Mouse (Mus musculus): ENCODE results near the gene Slc38a10. TPM values are rescaled to one million over a fixed set of nuclear protein-coding genes. Genes with fewer than 3 reads are reported as not detected.

Slc38a10 gene
- total RNA-seq, 2 experiments from 2014 or later, result 66.0 to 82.7 TPM

DNA sequence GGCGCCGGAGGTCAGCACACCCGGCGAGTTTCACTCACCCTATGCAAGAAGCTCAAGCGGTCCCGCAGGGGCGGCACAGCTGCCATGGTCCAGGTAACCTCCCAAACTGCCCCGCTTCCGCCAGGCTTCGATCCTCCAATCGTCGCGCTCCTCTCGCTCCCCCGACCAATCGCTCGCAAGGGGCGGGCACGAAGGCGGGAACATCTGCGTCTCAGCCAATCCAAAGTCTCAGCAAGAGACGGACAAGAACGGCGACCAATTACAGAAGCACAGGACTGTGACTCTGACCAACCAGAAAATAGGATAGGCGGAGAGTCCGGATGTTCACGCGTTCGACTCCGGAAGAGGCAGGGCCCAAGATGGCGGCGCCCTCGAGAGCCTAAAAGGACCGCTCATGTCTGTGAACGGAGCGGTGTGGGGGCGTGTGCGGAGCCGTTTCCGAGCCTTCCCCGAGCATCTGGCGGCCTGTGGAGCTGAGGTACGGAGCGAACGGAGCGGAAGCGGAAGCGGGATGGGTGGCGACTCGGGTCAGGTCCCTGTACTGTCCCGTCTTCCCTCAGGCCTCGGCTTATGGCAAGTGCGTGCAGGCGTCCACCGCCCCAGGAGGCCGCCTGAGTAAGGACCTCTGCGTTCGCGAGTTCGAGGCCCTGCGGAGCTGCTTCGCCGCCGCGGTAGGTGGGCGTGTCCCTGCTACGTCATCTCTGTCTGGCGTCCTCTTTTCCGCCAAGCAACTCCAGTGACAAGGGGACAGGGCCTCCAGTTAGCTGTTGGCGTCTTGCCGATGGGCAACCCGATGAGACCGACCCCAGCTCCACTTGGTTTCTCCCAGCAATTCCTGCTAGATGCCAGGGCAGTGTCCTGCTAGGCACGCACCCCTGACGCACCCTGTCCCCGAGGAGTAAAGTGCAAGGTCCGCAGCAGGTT, 52.3 kb downstream of the Slc38a10 start, which contains the start of the genes Tepsin and Ndufaf8:
Tepsin (minus strand) TSS at position 144 of the 924 bp plus-strand sequence.
Ndufaf8 (plus strand) TSS at position 341 of the 924 bp plus-strand sequence.
- peak; percentile 93 for DNase-seq

DNA sequence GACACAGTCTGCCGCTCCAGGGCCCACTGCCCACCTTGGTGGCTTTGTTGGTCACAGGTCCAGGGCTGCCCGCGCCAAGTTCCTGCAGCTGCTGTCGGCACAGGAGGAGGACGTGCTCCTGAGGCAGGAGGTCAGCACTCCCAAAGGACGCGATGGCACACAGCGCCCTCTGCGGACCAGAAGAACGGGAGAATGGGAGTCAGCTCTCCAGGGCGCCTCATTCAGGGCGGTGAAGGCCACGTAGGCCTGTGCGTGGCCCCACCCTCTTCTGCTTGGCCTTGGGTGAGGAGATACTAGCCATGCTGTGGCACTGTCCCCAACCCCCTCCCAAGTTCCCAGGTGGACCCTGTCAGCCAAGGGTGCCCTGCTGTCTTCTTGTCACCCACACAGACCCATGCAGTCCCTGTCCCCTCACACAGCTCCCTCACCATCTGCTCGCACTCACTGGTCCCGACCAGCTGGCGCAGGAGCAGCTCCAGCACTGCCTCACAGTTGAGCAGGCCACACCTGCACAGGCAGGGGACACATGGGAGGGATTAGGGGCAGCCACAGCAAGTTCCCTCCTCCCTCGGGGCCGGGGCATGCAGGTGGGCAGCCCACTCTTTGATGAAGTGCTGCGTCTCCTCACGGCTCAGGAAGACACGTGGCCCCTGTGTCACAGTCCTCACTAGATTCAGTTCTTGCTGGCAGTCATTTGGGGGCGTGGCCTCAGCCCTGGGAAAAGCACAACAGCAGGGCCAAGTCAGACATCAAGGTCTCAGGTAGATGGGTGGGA, 58.1 kb downstream of the Slc38a10 start:
- no peak for DNase-seq

DNA sequence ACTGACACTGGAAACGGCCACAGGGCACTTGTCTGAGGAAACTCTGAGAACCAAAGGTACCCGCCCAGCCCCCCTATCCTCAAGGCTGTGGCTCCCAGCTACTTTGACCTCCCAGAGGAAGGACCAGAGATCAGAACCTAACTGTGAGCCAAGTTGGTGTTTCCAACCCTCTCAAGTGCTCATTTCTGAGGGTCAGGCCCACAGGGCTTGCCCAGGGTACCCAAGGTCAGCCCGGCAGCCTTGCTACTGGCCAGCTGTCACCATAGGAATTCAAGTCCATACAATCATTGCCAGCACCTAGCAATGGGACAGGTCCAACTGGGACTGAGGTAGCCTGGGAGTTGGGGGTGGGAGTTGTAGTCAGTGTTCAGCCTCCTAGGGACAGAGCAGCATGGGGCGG, 60.5 kb downstream of the Slc38a10 start:
- no peak for DNase-seq

DNA sequence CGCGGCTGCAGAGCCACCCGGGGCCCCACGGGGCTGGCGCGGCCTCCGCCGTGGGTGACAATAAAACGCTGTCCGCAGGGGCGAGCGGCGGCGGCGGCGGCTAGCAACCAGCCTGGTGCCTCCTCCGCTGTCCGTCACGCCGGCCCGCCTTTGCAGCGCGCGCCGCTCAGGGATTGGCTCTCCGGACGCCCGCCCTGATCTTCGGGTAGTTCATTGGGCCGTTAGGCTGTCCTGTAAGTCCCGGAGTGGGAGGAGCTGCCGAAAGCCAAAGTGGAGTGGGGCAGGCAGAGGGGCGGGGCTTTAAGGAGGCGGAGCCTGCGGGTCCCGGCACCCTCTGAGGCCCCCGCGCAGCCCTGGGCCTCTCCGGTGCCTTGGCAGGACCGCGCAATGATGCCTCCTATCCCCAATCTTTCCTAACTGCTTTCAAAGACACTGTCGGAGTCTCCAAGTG, 64.4 kb downstream of the Slc38a10 start, which contains the start of gene Cep131:
Cep131 (minus strand) TSS at position 126 of the 451 bp plus-strand sequence.
- peak; percentile 97 for DNase-seq

DNA sequence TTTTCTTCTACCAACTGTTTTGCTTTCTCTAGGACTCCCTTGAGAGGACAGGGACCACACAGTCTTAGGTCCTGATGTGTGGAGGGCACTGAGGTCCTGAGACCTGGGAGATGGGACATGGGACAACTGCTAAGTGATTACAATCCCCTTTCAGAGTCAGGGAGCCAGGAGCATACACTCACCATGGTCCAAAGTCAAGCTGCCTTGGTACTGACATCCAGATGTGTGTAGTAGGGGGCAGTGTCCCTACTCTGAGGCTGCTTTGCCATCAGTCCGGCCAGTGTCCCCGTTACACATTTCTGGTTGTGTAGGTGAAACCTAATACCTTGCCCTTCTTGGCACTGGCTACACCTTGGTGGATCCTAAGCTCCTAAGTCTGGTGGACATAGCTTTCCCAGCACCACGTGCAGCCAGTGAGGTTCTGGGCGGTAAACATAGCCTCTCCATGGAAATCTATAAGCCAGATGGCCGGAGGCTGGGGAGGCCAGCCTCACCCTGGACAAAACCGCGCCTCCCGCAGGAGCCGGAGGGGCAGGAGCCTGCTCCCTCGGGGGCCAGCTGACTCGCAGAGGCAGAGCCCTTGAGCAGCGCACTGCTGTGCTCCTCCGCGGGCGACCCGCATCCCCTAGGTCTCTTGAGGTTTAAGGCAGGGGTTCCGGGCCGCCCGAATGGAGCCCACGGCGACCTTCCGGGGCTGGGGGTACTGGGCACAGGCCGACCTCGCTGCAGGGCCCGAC, 65.1 kb downstream of the Slc38a10 start:
- peak; percentile 57 for DNase-seq

DNA sequence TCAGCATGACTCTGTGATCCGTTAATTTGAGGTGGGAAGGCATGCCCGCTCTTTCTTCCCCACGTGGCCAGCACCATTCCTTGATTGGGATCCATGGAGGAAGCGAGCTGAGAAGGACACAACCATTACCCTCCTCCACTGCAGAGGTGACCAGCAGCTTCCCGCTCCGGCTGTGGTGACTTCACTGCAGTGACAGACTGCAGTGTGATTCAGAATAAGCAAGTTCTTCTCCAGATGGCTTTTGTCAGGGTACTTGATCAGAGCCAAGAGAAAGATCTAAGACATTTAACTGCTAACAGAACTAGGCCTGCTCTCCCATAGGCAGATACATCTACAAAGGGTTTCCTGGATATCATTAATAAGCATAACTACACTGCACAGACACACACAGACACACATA, 70.9 kb downstream of the Slc38a10 start:
- no peak for DNase-seq

DNA sequence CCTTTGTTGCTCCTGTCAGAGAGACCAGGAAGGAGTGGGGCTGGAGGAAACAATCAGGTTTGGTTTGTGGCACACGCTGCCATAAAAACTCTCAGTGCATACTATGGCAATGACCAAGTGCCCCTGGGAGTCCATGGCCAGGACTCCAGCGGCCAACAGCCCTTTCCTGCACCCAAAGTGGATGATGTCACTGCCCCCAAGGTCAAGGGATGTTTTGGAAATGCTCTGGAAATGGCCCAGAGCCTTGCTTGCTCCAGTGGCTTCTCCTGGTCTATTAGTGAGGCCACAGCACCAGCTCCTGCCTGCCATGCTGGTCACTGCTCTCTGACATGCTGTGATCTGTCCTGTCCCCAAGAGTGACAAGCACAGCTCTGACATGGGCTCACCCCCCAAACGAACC, 75.0 kb downstream of the Slc38a10 start:
- no peak for DNase-seq

DNA sequence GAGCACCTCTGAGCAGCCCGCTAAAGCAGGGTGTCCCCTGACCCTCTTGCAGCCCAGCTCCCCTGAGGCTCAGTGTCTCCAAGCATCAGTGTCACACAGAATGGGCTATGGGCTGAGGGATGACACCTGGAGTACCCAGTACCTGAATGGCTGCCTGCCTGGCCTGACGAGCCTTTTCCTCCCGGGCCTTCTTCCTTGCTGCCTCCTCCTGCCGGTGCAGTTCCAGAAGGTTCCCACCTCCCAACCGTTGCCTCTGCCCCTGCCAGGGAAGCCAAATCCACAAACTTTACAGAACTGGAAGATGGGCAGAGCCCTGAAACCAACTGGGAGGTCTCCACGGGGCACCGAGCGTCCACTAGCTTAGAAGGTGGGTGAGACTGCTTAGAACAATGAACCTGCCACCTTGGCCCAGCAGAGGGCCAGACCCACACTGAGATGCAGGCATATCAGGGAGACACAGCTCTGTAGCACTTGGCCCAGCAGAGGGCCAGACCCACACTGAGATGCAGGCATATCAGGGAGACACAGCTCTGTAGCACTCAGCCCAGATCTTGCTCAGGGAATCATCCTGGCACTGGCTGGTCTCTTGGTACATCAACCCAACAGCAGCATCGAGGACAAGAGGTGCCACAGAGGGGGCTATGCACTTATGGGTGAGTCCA, 78.0 kb downstream of the Slc38a10 start:
- DNase-seq, result no peak

DNA sequence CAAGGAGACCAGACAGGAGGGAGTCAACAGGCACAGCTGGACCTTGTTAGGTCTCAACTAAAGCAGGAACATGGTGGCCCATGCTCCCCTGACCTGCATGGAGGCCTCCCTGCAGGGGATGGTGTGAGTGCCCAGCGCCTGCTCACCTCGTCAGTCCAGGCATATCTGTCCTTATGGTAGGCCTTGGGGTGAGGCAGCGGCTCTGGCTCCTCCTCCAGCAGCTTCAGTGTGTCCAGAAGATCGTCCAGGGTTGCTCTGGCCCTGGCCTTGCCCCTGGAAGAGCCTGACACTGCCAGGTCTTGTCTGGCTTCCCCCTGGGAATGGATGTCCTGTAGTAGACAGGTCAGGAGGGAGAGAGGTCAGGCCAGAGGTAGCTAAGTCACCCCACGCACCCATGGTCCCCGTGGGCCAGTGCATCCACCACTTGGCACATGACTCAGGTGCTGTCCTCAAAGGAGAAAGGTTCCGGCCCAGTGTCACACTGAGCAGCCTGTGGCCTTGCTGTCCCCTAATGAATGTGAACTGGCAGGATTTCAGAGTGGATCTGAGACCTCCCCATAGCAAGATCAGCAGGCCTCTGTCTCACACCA, 79.3 kb downstream of the Slc38a10 start:
- no peak for DNase-seq

DNA sequence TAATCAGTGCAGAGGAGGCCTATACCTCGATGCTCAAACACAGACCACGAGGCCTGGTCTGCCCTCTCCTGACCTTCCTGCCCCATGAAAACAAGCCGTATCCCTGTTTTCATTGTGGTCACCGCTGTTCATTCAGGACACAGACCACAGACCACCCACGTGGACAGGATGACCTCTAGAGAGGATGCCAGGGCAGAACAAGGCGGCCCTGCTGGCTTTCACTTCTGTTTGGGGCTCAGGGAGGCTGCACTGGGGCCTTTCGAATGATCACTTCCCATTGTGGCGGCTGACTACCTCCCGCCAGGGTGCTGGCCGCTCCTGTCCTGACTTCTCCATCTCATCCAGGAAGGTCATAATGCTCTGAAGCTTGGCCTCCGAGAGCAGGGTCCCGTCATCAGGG, 80.1 kb downstream of the Slc38a10 start:
- DNase-seq, result no peak

DNA sequence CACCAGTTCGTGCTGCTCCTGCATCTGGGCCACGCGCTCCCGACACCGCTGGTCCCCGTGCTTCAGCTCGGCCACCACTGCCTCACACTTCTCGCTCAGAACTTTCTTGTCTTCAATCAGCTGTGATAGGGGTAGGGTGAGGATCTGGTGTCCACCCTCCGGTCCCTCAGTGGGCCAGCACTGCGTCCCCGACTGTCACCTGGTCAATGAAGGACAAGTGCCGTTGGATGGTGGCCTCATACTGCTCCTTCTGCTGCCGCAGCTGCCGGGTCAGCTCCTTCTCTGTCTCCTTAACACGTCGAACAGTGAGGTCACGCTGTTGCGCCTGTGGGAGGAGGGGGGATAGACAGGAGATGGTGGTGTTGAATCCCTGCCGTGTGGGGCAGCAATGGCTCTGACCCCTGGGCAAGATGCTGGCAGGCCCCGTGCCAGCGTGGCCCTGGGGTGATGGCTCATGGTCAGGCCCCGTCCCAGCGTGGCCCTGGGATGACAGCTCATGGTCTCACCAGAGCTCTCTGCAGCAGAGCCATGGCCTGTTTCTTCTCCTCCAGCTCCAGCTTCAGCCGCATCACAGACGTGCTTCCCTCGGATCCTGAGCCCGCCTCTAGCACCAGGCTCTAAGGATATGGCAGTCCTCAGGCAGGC, 80.7 kb downstream of the Slc38a10 start:
- no peak for DNase-seq

DNA sequence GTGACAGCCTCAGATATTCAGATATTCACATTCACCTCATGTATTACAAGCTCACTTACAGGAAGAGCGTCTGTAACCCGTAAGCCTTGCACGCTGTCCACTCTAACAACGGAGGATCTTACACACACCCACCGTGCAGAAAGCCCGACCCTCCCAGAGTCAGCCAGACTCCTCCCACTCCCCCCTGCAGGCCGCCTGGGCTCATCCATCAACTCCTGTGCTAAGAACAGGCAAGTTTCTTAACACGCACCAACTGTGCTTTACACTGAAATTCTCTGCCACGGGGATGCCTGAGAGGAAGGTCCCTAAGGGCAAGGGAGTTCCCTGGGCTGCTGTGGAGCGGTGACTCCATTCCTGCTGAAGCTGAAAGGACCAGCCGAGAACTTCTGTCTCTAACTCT, 81.9 kb downstream of the Slc38a10 start:
- no peak for DNase-seq

DNA sequence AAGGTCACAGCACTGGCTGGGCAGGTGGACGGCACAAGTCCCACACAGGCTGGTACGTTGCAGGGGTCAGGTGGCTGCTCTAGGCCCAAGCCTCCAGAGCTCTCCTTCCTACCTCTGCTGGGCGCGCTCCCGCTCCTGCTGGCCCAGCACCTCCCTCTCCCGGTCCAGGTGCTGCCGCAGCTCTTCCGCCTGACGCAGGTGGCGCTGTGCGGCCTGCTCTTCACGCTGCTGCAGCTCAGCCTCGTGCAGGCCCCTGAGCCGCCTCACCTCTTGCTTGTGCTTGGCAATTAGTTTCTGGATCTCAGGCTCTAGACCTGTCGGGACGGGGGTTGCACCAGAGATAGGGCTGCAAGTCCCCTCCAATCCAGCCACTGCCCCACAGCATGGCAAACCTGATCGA, 83.3 kb downstream of the Slc38a10 start:
- no peak for DNase-seq

DNA sequence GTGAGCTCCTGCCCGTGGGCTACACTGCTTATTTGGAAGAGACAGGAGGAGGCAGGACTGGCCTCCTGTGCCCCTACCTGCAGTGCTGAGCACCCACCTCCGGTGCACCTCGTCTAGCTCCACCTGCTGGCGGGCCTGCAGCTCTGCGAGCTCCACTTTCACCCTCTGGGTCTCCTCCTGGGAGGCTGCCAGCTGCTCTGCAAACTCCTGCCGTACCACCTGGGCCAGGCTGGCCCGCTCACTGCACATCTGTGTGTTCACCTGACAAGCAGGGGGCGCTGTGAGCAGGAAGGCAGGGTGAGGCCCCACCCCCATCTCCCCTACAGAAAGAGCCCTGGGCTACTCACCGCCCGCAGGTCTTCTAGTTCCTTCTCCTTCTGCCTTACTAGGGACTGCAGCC, 85.9 kb downstream of the Slc38a10 start:
- DNase-seq, result peak; percentile 75

DNA sequence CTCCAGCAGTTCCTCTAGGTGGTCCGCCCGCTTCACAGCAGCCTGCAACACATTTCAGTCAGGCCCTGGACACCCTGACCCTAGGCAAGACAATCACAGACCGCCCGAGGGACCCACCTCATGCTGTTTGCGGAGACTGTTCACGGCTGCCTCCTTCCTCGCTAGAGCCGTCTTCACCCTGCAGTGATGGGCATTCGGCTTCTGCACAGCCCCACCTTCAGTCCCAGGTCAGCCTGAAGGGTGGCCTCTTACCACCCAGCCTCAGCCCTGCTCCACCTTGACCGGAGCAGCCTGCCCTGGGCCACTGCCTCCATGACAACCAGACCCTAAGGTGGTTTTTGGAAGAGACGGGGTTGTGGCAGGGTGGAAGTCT, 86.5 kb downstream of the Slc38a10 start:
- DNase-seq, result no peak

DNA sequence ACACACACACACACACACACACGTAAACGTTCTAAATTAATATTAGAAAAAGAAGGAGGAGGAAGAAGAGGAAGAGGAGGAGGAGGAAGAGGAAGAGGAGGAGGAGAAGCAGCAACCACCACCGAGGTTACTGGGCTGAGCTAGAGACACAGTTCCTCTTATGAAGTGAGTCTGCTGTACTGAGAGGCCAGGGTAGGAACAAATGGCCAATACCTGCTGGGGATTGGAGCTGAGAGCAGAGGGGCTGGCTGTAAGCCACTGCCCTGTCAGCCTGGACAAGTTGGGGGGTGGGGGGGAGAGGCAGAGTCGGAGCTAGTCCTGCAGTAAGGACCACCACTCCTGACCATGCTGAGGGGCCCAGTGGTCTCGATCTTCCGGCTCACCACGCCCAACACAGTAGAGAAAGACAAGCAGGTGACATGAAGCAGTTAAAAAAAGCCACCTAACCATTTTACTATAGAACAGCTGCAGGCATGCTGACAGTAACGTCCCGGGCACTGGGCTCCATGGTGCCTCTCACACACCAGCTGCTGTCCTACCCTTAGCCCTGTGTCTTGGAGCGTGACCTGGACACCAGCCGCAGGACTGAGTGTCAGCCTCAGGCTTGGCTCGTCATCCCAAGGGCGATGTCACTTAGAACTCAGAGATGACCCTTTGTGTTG, 87.0 kb downstream of the Slc38a10 start:
- DNase-seq, result no peak

DNA sequence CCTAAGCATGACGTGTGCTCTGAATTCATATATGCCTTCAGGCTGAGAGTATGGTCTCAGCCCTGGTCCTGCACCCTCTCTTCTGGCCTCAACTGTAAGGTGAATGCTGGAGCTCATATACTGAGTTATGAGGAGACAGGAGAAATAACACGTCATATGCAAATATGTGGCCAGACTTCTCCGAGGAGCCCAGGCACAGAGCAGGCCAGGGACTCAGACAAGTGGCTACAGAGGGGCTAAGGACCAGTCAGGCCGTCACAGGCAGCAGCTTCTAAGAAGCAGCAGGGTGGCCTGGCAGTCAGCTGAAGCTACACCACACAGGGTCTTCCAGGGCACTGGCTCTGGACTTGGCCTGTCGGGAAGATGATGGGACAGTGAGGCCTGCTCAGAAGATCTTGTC, 87.8 kb downstream of the Slc38a10 start:
- DNase-seq, result no peak

DNA sequence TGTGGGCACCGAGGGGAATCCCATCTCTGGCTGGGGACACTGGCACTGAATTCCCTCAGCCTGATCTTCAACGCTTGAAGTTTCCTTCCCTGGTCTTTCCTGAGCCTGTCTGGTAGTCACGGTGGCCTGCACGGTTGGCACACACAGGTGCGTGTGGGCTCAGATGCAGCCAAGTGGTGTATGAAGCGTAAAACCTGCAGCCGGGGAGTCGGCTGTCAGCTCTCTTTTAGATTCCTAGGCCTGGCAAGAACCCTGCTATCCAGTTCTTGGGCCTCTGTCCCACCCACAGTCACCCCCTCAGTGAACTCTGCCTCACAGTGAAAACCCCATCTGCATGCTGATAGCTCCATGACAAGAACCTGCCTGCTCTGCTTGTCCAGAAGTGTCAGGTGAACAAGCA, 90.5 kb downstream of the Slc38a10 start:
- DNase-seq, result no peak

DNA sequence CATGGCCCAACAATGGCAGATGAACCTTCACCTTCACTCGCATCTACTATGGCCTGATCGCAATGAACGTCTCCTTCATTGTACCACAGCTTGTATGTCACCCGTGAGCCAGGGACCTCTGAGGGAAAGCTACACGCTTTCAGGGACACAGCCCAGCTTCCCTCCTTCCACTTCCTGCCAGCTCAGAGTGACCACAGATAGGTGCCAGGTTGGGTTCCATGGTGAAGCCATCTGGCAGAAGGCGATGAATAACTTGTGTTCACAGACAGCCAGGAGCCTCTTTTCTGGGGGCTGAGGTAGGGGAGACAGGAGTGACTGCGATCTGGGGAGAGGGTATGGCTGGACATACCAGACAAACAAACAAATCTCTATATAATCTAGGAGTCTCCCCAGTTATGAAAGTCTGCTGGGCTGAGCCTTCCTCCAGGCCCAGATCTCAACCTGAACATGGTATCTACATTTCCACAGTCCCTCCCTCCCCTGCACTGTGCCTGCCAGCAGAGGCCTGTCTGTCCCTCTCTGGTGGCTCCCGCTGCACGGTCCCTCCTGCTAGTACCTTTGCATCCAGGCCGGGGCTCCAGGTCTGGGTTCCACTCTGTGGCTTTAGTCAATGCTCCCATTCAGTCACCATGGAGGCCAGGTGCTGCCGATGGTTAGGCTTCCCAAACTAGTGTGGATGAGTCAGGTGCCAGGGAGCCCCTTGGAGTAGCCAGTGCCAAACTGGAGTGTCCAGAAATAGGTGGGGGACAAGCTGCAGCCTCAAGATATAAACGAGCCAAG, 95.0 kb downstream of the Slc38a10 start:
- DNase-seq, result no peak

All from gastrocnemius, postnatal 10 days (tissue).